Mouse (Mus musculus) heart, postnatal 0 days (tissue): ENCODE data around the gene Gpr34.

ENCODE experiments used
- CTCF ChIP-seq: IDR thresholded peaks from 2 replicates; pipeline ENCODE4 v1.5.1; 2016; ENCODE audit warnings: antibody characterized with exemption, control low read depth, low read depth
- EP300 ChIP-seq: IDR thresholded peaks from 2 replicates; pipeline ENCODE4 v1.6.1; 2016; ENCODE audit warnings: antibody characterized with exemption, low read depth

DNA sequence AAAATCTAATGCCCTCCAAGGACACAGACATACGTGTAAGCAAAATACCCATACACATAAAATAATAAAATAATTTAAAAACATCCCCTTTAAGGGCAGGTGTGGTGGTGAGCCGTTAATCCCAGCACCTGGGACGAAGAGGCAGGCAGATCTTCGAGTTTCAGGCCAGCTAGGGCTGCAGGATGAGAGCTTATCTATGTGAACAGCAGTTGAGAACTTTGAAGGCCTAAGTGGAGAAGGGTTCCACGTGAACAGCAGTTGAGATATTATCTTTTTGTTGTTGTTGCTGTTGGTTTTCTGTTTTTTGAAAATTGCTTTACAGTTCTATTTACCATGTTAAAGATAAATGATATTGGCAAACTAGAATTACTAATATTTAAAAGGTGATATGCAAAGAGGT lies 37.0 kb downstream of the Gpr34 start:
- TF ChIP-seq CTCF (no peak), EP300 (no peak)
